Mouse (Mus musculus): ENCODE data around the gene Zfp691.

Gene Zfp691

GRCm38 (mm10) chr4:119167663-119168062 is 6.3 kb downstream of the Zfp691 start:
- DNase-seq (ENCODE audit: low spot score), result peak; percentile 46

GRCm38 (mm10) chr4:119167068-119167467 is 6.9 kb downstream of the Zfp691 start:
- no peak for DNase-seq (ENCODE audit: low spot score)

- DNase-seq (ENCODE audit: low spot score), result no peak
These were observed 8.1 kb downstream of the Zfp691 start for GRCm38 (mm10) chr4:119165916-119166315.

- no peak for DNase-seq (ENCODE audit: low spot score)
These were observed 11.0 kb downstream of the Zfp691 start for GRCm38 (mm10) chr4:119162990-119163389.

GRCm38 (mm10) chr4:119161358-119161757 is 12.6 kb downstream of the Zfp691 start:
- no peak for DNase-seq (ENCODE audit: low spot score)

- DNase-seq (ENCODE audit: low spot score), result no peak
These were observed 16.1 kb downstream of the Zfp691 start for GRCm38 (mm10) chr4:119157891-119158290.

- DNase-seq (ENCODE audit: low spot score), result no peak
These were observed 16.8 kb downstream of the Zfp691 start for GRCm38 (mm10) chr4:119157186-119157585.

- DNase-seq (ENCODE audit: low spot score), result no peak
These were observed 25.3 kb downstream of the Zfp691 start for GRCm38 (mm10) chr4:119148741-119149140.

- DNase-seq (ENCODE audit: low spot score), result no peak
These were observed 26.6 kb downstream of the Zfp691 start for GRCm38 (mm10) chr4:119147347-119147746.

- DNase-seq (ENCODE audit: low spot score), result no peak
These were observed 27.2 kb downstream of the Zfp691 start for GRCm38 (mm10) chr4:119146816-119147215.

- DNase-seq (ENCODE audit: low spot score), result no peak
These were observed 31.6 kb downstream of the Zfp691 start for GRCm38 (mm10) chr4:119142230-119142871.

GRCm38 (mm10) chr4:119141191-119141590 is 32.8 kb downstream of the Zfp691 start:
- DNase-seq (ENCODE audit: low spot score), result no peak

- DNase-seq (ENCODE audit: low spot score), result no peak
These were observed 33.9 kb downstream of the Zfp691 start for GRCm38 (mm10) chr4:119140126-119140525.

GRCm38 (mm10) chr4:119138776-119139175 is 35.2 kb downstream of the Zfp691 start:
- no peak for DNase-seq (ENCODE audit: low spot score)

- no peak for DNase-seq (ENCODE audit: low spot score)
These were observed 35.8 kb downstream of the Zfp691 start for GRCm38 (mm10) chr4:119138171-119138570.

- DNase-seq (ENCODE audit: low spot score), result no peak
These were observed 36.7 kb downstream of the Zfp691 start for GRCm38 (mm10) chr4:119137313-119137712.

- no peak for DNase-seq (ENCODE audit: low spot score)
These were observed 40.1 kb downstream of the Zfp691 start for GRCm38 (mm10) chr4:119133860-119134259.

GRCm38 (mm10) chr4:119133306-119133705 is 40.7 kb downstream of the Zfp691 start:
- DNase-seq (ENCODE audit: low spot score), result no peak

- DNase-seq (ENCODE audit: low spot score), result no peak
These were observed 42.6 kb downstream of the Zfp691 start for GRCm38 (mm10) chr4:119131189-119131910.

- no peak for DNase-seq (ENCODE audit: low spot score)
These were observed 44.9 kb downstream of the Zfp691 start for GRCm38 (mm10) chr4:119129096-119129495.

GRCm38 (mm10) chr4:119128547-119128946 is 45.4 kb downstream of the Zfp691 start:
- DNase-seq (ENCODE audit: low spot score), result no peak

GRCm38 (mm10) chr4:119127229-119127628 is 46.8 kb downstream of the Zfp691 start:
- no peak for DNase-seq (ENCODE audit: low spot score)

- DNase-seq (ENCODE audit: low spot score), result no peak
These were observed 48.3 kb downstream of the Zfp691 start for GRCm38 (mm10) chr4:119125577-119126270.
